Mouse (Mus musculus): ENCODE measurements around the gene Maz.

DNA sequence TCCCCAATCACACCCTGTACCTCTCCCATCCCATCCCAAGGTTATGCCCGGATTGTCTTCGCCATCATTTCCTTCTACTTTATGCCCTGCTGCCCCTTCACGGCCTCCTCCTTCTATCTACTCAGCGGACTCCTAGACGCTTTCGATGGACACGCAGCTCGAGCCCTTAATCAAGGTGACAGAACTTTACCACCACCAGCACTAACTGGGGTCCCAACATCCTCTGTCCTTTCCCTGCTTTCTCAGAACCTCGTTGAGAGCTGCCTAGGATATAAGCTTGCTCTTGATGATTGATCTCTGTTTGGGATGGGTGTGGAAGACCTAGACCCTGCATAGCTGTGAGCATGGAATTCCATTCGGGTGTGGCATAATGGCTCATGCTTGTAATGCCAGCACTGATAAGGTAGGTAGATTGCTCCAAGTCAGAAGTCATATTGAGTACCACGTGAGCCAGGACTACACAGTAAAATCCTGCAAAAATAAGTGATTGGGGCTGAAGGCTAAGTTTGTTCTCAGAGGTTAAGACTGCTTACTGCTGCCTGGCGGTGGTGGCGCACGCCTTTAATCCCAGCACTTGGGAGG, 49.9 kb downstream of the Maz start:
- no peak for TF ChIP-seq POLR2A (IDR thresholded peaks at IDR 0.05; ENCODE audit: extremely low read depth, insufficient read depth, low read length)
- no peak for TF ChIP-seq CTCF (IDR thresholded peaks at IDR 0.05; ENCODE audit: extremely low read depth, insufficient read depth, low read length)

Measured in cortical plate, adult 2 months (tissue).